In the genomic region with DNA sequence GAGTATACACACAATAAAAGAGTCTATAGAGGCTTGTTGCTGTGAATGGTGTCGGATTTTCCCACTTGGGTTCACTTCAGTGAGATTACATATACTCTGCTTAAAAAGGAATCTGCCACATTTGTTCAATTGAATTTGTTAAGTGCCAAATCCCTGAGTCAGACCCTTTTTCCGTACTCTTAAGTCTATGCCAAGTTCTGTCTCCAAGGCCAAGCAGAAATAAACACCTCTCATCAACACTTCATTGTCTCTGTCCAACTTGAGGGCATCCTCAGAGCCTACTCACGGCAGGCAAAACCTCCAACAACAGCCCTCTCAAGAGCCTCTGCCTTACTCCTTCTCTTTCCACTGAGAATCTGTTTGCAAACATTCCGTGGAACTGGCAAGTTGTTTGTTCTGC, we compare ENCODE assay signal across 18 mouse cellular contexts.
DNase-seq lines count a peak whose midpoint lies in the region; ATAC-seq and TF ChIP-seq lines count a peak whose summit lies in the region.
"Had no signal": no experiment of that assay in that cellular context is flagged by ENCODE, and none has a peak within 500 bp of the region (broad histone marks: within the 10 kb centered on the region; RNA-seq: fewer than 3 reads in every experiment).

No protein-coding gene starts in this region.

- H3K4me1 ChIP-seq in lung, embryonic 14.5 days (ENCODE audit: insufficient read depth) = peaks cover 3% of the 10 kb centered on the region
- H3K4me1 ChIP-seq in lung, postnatal 0 days (ENCODE audit: insufficient read depth, low read depth, low read length) = no peaks in the 10 kb centered on the region
- peaks cover 2% of the 10 kb centered on the region for H3K4me1 ChIP-seq in embryonic facial prominence, embryonic 10.5 days
- H3K4me1 ChIP-seq: embryonic facial prominence, embryonic 13.5 days; forebrain, embryonic 13.5 days; heart, embryonic 10.5 days; hindbrain, embryonic 13.5 days had no signal

- no peak overlapping the region for H3K27ac ChIP-seq in lung, embryonic 14.5 days (ENCODE audit: low read depth)
- no peak overlapping the region for H3K27ac ChIP-seq in lung, postnatal 0 days (ENCODE audit: low read length)
- no peak overlapping the region for H3K27ac ChIP-seq in embryonic facial prominence, embryonic 10.5 days (replicated peaks)
- H3K27ac ChIP-seq: embryonic facial prominence, embryonic 13.5 days; forebrain, embryonic 13.5 days; heart, embryonic 10.5 days; hindbrain, embryonic 13.5 days; hindbrain, postnatal 0 days had no signal

- H3K4me3 ChIP-seq in lung, embryonic 14.5 days (ENCODE audit: low read depth, low read length) = no peak overlapping the region
- no peak overlapping the region for H3K4me3 ChIP-seq in lung, postnatal 0 days (ENCODE audit: low read depth, low read length)
- no peak overlapping the region for H3K4me3 ChIP-seq in embryonic facial prominence, embryonic 10.5 days
- H3K4me3 ChIP-seq: embryonic facial prominence, embryonic 13.5 days; forebrain, embryonic 13.5 days; heart, embryonic 10.5 days; hindbrain, embryonic 13.5 days had no signal

- DNase-seq in lung, embryonic 14.5 days = peak; percentile 81
- no peak for DNase-seq in lung, postnatal 14 days
- peak; percentile 79 for DNase-seq in Muller cell, postnatal 12 days (ENCODE audit: inconsistent ontology term)
- DNase-seq in lung, postnatal 0 days (ENCODE audit: low spot score) = peak; percentile 40
- no peak for DNase-seq in ovary, postnatal 14 days (ENCODE audit: low spot score)
- DNase-seq in embryonic facial prominence, embryonic 10.5 days (ENCODE audit: low spot score) = no peak
- DNase-seq: adrenal gland, postnatal 10 days; cerebellum, adult 11-12 months; cerebellum, adult 9-10 months; cerebellum, postnatal 25 days; gastrocnemius, postnatal 36 days; heart, adult 18-20 months; heart, postnatal 14 days had no signal

- no peaks in the 10 kb centered on the region for H3K27me3 ChIP-seq in lung, embryonic 14.5 days (ENCODE audit: insufficient read depth, low read length)
- H3K27me3 ChIP-seq in lung, postnatal 0 days (replicated peaks; ENCODE audit: insufficient read depth, low read length) = no peaks in the 10 kb centered on the region
- no peaks in the 10 kb centered on the region for H3K27me3 ChIP-seq in embryonic facial prominence, embryonic 10.5 days (replicated peaks; ENCODE audit: low read depth, poor library complexity, severe bottlenecking)
- H3K27me3 ChIP-seq: forebrain, embryonic 13.5 days; hindbrain, embryonic 13.5 days had no signal

- ATAC-seq in lung, embryonic 14.5 days (ENCODE audit: insufficient read depth) = peak; percentile 66
- peak; percentile 9; the same call in 1 of the 2 replicates for ATAC-seq in lung, postnatal 0 days
- ATAC-seq: forebrain, embryonic 13.5 days; hindbrain, postnatal 0 days had no signal

- no peak for TF ChIP-seq CTCF in lung, embryonic 14.5 days (IDR thresholded peaks at IDR 0.05; ENCODE audit: low read depth)
- no peak for TF ChIP-seq CTCF in lung, postnatal 0 days (IDR thresholded peaks at IDR 0.05)

- H3K4me2 ChIP-seq in lung, embryonic 14.5 days = no peak overlapping the region
- no peak overlapping the region for H3K4me2 ChIP-seq in lung, postnatal 0 days (replicated peaks; ENCODE audit: low read depth, low read length)
- H3K4me2 ChIP-seq: embryonic facial prominence, embryonic 13.5 days; forebrain, embryonic 13.5 days; hindbrain, embryonic 13.5 days had no signal

- WGBS in lung, embryonic 14.5 days = 38% methylated on average over 4 of the region's 4 CpGs
- 35% methylated on average over 4 of the region's 4 CpGs for WGBS in lung, postnatal 0 days
- WGBS in embryonic facial prominence, embryonic 10.5 days = 87% methylated on average over 4 of the region's 4 CpGs

- no peaks in the 10 kb centered on the region for H3K9me3 ChIP-seq in lung, embryonic 14.5 days (ENCODE audit: low read depth, low read length)
- no peaks in the 10 kb centered on the region for H3K9me3 ChIP-seq in lung, postnatal 0 days (ENCODE audit: low read length)
- no peaks in the 10 kb centered on the region for H3K9me3 ChIP-seq in embryonic facial prominence, embryonic 10.5 days
- H3K9me3 ChIP-seq: embryonic facial prominence, embryonic 13.5 days; forebrain, embryonic 13.5 days; heart, embryonic 10.5 days; hindbrain, embryonic 13.5 days had no signal

- TF ChIP-seq EP300 in lung, postnatal 0 days (IDR thresholded peaks at IDR 0.05) = no peak

- H3K36me3 ChIP-seq in lung, embryonic 14.5 days (ENCODE audit: insufficient read depth) = no peaks in the 10 kb centered on the region
- no peaks in the 10 kb centered on the region for H3K36me3 ChIP-seq in lung, postnatal 0 days (ENCODE audit: insufficient read depth, low read length)
- H3K36me3 ChIP-seq in embryonic facial prominence, embryonic 10.5 days (replicated peaks) = no peaks in the 10 kb centered on the region
- H3K36me3 ChIP-seq: embryonic facial prominence, embryonic 13.5 days; heart, embryonic 10.5 days; hindbrain, embryonic 13.5 days had no signal

- no peak overlapping the region for H3K9ac ChIP-seq in lung, embryonic 14.5 days
- no peak overlapping the region for H3K9ac ChIP-seq in lung, postnatal 0 days (replicated peaks; ENCODE audit: low read depth)
- H3K9ac ChIP-seq: embryonic facial prominence, embryonic 13.5 days; forebrain, embryonic 13.5 days; hindbrain, embryonic 13.5 days had no signal

Comparison
In these comparisons a context has a peak if more than half of its experiments do, and no peak if none do; other contexts are left out.
1. DNase-seq: peak in lung, embryonic 14.5 days (single experiment), Muller cell, postnatal 12 days (single experiment) and lung, postnatal 0 days (single experiment); none in lung, postnatal 14 days (single experiment), ovary, postnatal 14 days (single experiment) and embryonic facial prominence, embryonic 10.5 days (single experiment).